Comparison of ENCODE assay signal across 8 mouse cellular contexts in the genomic region with DNA sequence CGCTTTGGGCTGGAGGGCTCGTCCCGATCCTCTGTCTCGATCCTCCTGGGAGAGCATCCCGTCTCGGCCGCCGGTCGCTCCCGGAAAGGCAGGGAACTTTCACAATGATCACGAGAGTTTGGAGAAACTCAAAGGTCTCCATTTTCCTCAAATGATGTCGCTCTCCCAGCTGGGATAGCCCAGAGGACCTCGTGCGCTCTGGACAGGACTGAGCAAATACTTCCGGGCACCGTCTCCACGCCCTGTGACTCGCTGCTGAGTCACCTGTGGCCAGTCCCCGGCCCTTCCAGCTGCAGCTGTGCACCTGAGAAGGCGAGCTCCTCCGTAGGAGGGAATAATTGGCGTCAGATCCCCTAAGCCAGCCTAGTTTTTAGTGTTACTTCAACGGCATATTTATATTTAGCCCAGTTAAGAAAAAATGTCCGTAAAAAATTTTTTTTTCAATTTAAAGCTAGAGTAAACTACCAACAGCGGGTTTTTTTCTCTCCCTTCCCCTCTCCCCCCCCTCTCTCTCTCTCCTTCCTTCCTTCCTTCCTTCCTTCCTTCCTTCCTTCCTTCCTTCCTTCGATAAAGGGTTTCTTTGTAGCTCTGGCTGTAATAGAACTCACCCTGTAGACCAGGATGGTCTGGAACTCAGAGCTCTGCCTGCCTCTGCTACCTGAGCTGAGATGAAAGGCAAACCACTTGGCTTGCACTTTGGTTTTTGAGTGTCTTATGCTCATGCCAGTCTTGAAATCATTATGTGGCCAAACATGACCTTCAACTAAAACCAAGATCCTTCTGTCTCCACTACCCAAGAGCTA. TPM values are rescaled to one million over a fixed set of nuclear protein-coding genes. Genes with fewer than 3 reads are reported as not detected.
DNase-seq lines count a peak whose midpoint lies in the region; ATAC-seq lines count a peak whose summit lies in the region.

No protein-coding gene starts in this region.

- H3K9ac ChIP-seq in embryonic facial prominence, embryonic 13.5 days = peak overlapping the region; percentile 70
- 0 out of 2 replicates have a peak overlapping the region, but pooled peaks have one; percentile 29 for H3K9ac ChIP-seq in hindbrain, embryonic 14.5 days
- peak overlapping the region; percentile 88 for H3K9ac ChIP-seq in liver, embryonic 11.5 days (ENCODE audit: low read depth, low read length)

- no peaks in the 10 kb centered on the region for H3K27me3 ChIP-seq in embryonic facial prominence, embryonic 13.5 days
- H3K27me3 ChIP-seq in hindbrain, embryonic 14.5 days (ENCODE audit: control insufficient read depth, insufficient read depth, low read length) = peaks cover 25% of the 10 kb centered on the region
- no peaks in the 10 kb centered on the region for H3K27me3 ChIP-seq in liver, embryonic 11.5 days (replicated peaks; ENCODE audit: control insufficient read depth, insufficient read depth, low read length)

- H3K4me2 ChIP-seq in embryonic facial prominence, embryonic 13.5 days = peak overlapping the region; percentile 84
- H3K4me2 ChIP-seq in hindbrain, embryonic 14.5 days (replicated peaks) = peak overlapping the region; percentile 48
- peak overlapping the region; percentile 80 for H3K4me2 ChIP-seq in liver, embryonic 11.5 days

- peak overlapping the region; percentile 62 for H3K4me3 ChIP-seq in embryonic facial prominence, embryonic 13.5 days
- H3K4me3 ChIP-seq in hindbrain, embryonic 14.5 days (replicated peaks; ENCODE audit: low read length) = peak overlapping the region; percentile 30
- H3K4me3 ChIP-seq in liver, embryonic 11.5 days (ENCODE audit: low read depth, low read length) = peak overlapping the region; percentile 80

- H3K4me1 ChIP-seq in embryonic facial prominence, embryonic 13.5 days = peaks cover 30% of the 10 kb centered on the region
- peaks cover 9% of the 10 kb centered on the region; the same call in 1 of the 2 replicates for H3K4me1 ChIP-seq in hindbrain, embryonic 14.5 days (replicated peaks; ENCODE audit: control insufficient read depth, insufficient read depth, low read length)
- peaks cover 18% of the 10 kb centered on the region for H3K4me1 ChIP-seq in liver, embryonic 11.5 days (replicated peaks; ENCODE audit: control insufficient read depth, insufficient read depth, low read length)

- no peaks in the 10 kb centered on the region for H3K9me3 ChIP-seq in embryonic facial prominence, embryonic 13.5 days
- no peaks in the 10 kb centered on the region for H3K9me3 ChIP-seq in hindbrain, embryonic 14.5 days (ENCODE audit: control insufficient read depth, low read length)
- no peaks in the 10 kb centered on the region for H3K9me3 ChIP-seq in liver, embryonic 11.5 days (ENCODE audit: control insufficient read depth, low read length)

- ATAC-seq in embryonic facial prominence, embryonic 13.5 days (ENCODE audit: insufficient number of reproducible peaks, insufficient read depth, low FRiP score, low TSS enrichment, low read depth) = no peak
- ATAC-seq in hindbrain, embryonic 14.5 days (ENCODE audit: low FRiP score) = no peak
- peak; percentile 64 for ATAC-seq in liver, embryonic 11.5 days (replicated peaks; ENCODE audit: low FRiP score)

- H3K27ac ChIP-seq in embryonic facial prominence, embryonic 13.5 days = peak overlapping the region; percentile 87
- no peak overlapping the region for H3K27ac ChIP-seq in hindbrain, embryonic 14.5 days
- H3K27ac ChIP-seq in liver, embryonic 11.5 days (ENCODE audit: low read depth, low read length) = peak overlapping the region; percentile 90

- peaks cover 17% of the 10 kb centered on the region for H3K36me3 ChIP-seq in embryonic facial prominence, embryonic 13.5 days
- H3K36me3 ChIP-seq in hindbrain, embryonic 14.5 days (replicated peaks; ENCODE audit: control insufficient read depth, insufficient read depth) = no peaks in the 10 kb centered on the region
- peaks cover 13% of the 10 kb centered on the region; the same call in 1 of the 2 replicates for H3K36me3 ChIP-seq in liver, embryonic 11.5 days (ENCODE audit: control insufficient read depth, insufficient read depth, low read length)

- peak; percentile 62 to 65 for DNase-seq in heart, adult 18-20 months
- DNase-seq in heart, adult 8-10 months (ENCODE audit: low spot score) = no peak
- no peak for DNase-seq in hindbrain, embryonic 14.5 days (ENCODE audit: low spot score)
- no peak for DNase-seq in liver, embryonic 11.5 days (ENCODE audit: low spot score)
- DNase-seq in monocyte, adult 2 months (ENCODE audit: low read depth in 1 of 2, low spot score in 2 of 2) = peak; percentile 39 to 58
- DNase-seq in thymus, postnatal 4 days = peak; percentile 38
- no peak for DNase-seq in cerebellum, postnatal 25 days

- 10% methylated on average over 26 of the region's 26 CpGs for WGBS in embryonic facial prominence, embryonic 13.5 days
- 16% methylated on average over 26 of the region's 26 CpGs for WGBS in hindbrain, embryonic 14.5 days
- 5% methylated on average over 26 of the region's 26 CpGs for WGBS in liver, embryonic 11.5 days

RNA-seq across cellular contexts. Expression of a gene that starts 1.1 kb away (rescaled TPM):
- total RNA-seq in heart, adult 18-20 months (2021) = 10 to 100 TPM; 31.8 to 41.4 TPM
- 10 to 100 TPM; 32.2 to 40.4 (median 33.3) TPM for total RNA-seq in heart, adult 8-10 months (2022)
- polyA plus RNA-seq in embryonic facial prominence, embryonic 13.5 days (2015; fragmentation: Nextera tagmentation; extraction: Ambion mirVana) = 109 and 124 TPM in 2 replicates
- 21.7 and 24.2 TPM in 2 replicates for polyA plus RNA-seq in hindbrain, embryonic 14.5 days (2014; fragmentation: Nextera tagmentation; extraction: Ambion mirVana)
- polyA plus RNA-seq in liver, embryonic 11.5 days (2014; fragmentation: Nextera tagmentation; extraction: Ambion mirVana) = 202 and 214 TPM in 2 replicates

RNA-seq across cellular contexts. Expression of a gene that starts 24.2 kb away (rescaled TPM):
- under 1 TPM in 1 of 2 experiments, not detected in 1; 0.15 TPM for total RNA-seq in heart, adult 18-20 months (2021)
- total RNA-seq in heart, adult 8-10 months (2022) = 1 to 10 TPM in 1 of 4 experiments, under 1 TPM in 3; 0.16 to 1.4 (median 0.47) TPM
- polyA plus RNA-seq in embryonic facial prominence, embryonic 13.5 days (2015; fragmentation: Nextera tagmentation; extraction: Ambion mirVana) = 1.8 and 7.1 TPM in 2 replicates
- polyA plus RNA-seq in hindbrain, embryonic 14.5 days (2014; fragmentation: Nextera tagmentation; extraction: Ambion mirVana) = 77.9 and 79.5 TPM in 2 replicates
- 0.36 and 0.90 TPM in 2 replicates for polyA plus RNA-seq in liver, embryonic 11.5 days (2014; fragmentation: Nextera tagmentation; extraction: Ambion mirVana)

RNA-seq across cellular contexts. Expression of a gene that starts 43.6 kb away (rescaled TPM):
- under 1 TPM in 1 of 2 experiments, not detected in 1; 0.28 TPM for total RNA-seq in heart, adult 18-20 months (2021)
- total RNA-seq in heart, adult 8-10 months (2022) = under 1 TPM in 2 of 4 experiments, not detected in 2; 0.22 to 0.35 TPM
- polyA plus RNA-seq in embryonic facial prominence, embryonic 13.5 days (2015; fragmentation: Nextera tagmentation; extraction: Ambion mirVana) = 30.9 and 41.1 TPM in 2 replicates
- polyA plus RNA-seq in hindbrain, embryonic 14.5 days (2014; fragmentation: Nextera tagmentation; extraction: Ambion mirVana) = 3.7 and 4.0 TPM in 2 replicates
- 26.5 and 27.8 TPM in 2 replicates for polyA plus RNA-seq in liver, embryonic 11.5 days (2014; fragmentation: Nextera tagmentation; extraction: Ambion mirVana)

RNA-seq across cellular contexts. Expression of a gene that starts 56.8 kb away (rescaled TPM):
- total RNA-seq in heart, adult 18-20 months (2021) = not detected
- not detected for total RNA-seq in heart, adult 8-10 months (2022)
- 0.22 TPM in 1 of 2 replicates, not detected in the other for polyA plus RNA-seq in embryonic facial prominence, embryonic 13.5 days (2015; fragmentation: Nextera tagmentation; extraction: Ambion mirVana)
- polyA plus RNA-seq in hindbrain, embryonic 14.5 days (2014; fragmentation: Nextera tagmentation; extraction: Ambion mirVana) = 4.7 and 6.6 TPM in 2 replicates
- polyA plus RNA-seq in liver, embryonic 11.5 days (2014; fragmentation: Nextera tagmentation; extraction: Ambion mirVana) = 0.25 TPM in 1 of 2 replicates, not detected in the other

Comparison
In these comparisons a context has a peak if more than half of its experiments do, and no peak if none do; other contexts are left out.
1. DNase-seq: peak in heart, adult 18-20 months (2 of 2), monocyte, adult 2 months (2 of 2) and thymus, postnatal 4 days (single experiment); none in heart, adult 8-10 months (single experiment), hindbrain, embryonic 14.5 days (single experiment), liver, embryonic 11.5 days (single experiment) and cerebellum, postnatal 25 days (0 of 2).
2. H3K4me3 ChIP-seq: peak in every context shown above with its lines; median percentile 80 in liver, embryonic 11.5 days; 62 in embryonic facial prominence, embryonic 13.5 days; 30 in hindbrain, embryonic 14.5 days.
3. H3K9ac ChIP-seq: peak in every context shown above with its lines; median percentile 88 in liver, embryonic 11.5 days; 70 in embryonic facial prominence, embryonic 13.5 days; 29 in hindbrain, embryonic 14.5 days.
4. Peak in every context shown above with its lines, with median percentiles within 50 percentile points of each other: H3K4me2 ChIP-seq.